Comparison of ENCODE assay signal across 4 mouse cellular contexts in the genomic region with DNA sequence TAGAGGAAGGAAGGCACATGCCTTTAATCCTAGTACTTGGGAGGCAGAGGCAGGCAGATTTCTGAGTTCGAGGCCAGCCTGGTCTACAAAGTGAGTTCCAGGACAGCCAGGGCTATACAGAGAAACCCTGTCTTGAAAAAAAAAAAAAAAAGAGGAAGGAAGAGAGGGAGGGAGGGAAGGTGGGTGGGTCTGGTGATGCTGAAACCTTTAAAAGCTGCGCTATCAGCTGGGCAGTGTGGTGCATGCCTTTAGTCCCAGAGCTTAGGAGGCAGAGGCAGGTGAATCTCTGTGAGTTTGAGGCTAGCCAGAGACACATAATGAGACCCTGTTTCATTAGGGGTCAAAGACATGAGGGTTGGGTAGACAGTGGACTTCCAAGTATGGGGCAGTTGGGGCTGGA. TPM values are rescaled to one million over a fixed set of nuclear protein-coding genes. Genes with fewer than 3 reads are reported as not detected.
A peak's percentile ranks its signal among the peaks of the same experiment; 100 is the strongest.
DNase-seq lines count a peak whose midpoint lies in the region; ATAC-seq and TF ChIP-seq lines count a peak whose summit lies in the region.
"Not testable (repeated sequence)": the region's sequence is repeated elsewhere in the genome, so short reads cannot be mapped to it uniquely, and the experiment has no call there.

No protein-coding gene starts in this region.

- H3K9me3 ChIP-seq in MEL (replicated peaks; ENCODE audit: insufficient read depth, low read length): not testable (repeated sequence)

- H3K27ac ChIP-seq in MEL (ENCODE audit: control insufficient read depth, low read depth, low read length): not testable (repeated sequence)

- TF ChIP-seq CTCF in MEL (IDR thresholded peaks at IDR 0.05 in 2 of 3, conservative IDR thresholded peaks at IDR 0.05 in 1 of 3; ENCODE audit: control insufficient read depth in 1 of 3, insufficient read depth in 1 of 3, low read depth in 2 of 3, low read length in 3 of 3, poor library complexity in 1 of 3, severe bottlenecking in 1 of 3): not testable (repeated sequence)

- H3K27me3 ChIP-seq in MEL (ENCODE audit: control insufficient read depth in 1 of 2, insufficient read depth in 2 of 2, low read length in 2 of 2); splenic B cell, adult 2 months (ENCODE audit: control insufficient read depth, insufficient read depth, low read length, poor library complexity, severe bottlenecking): not testable (repeated sequence)

- not testable (repeated sequence) for H3K4me1 ChIP-seq in MEL (ENCODE audit: control insufficient read depth in 1 of 2, insufficient read depth in 2 of 2, low read length in 2 of 2)

- not testable (repeated sequence) for TF ChIP-seq RAD21 in MEL (IDR thresholded peaks at IDR 0.05; ENCODE audit: low read depth, low read length)

- H3K4me3 ChIP-seq in MEL (ENCODE audit: control insufficient read depth in 1 of 2, insufficient read depth in 1 of 2, low read depth in 2 of 2, low read length in 2 of 2): not testable (repeated sequence)

- not testable (repeated sequence) for H3K9ac ChIP-seq in MEL (ENCODE audit: control insufficient read depth, low read depth, low read length, poor library complexity, severe bottlenecking)

- TF ChIP-seq POLR2A in MEL (IDR thresholded peaks at IDR 0.05; ENCODE audit: control insufficient read depth in 1 of 2, insufficient read depth in 1 of 2, low read depth in 1 of 2, low read length in 2 of 2, poor library complexity in 1 of 2): not testable (repeated sequence)

- TF ChIP-seq EP300 in MEL (IDR thresholded peaks at IDR 0.05; ENCODE audit: low read depth in 1 of 2, low read length in 2 of 2): not testable (repeated sequence)

- peaks cover 6 to 16% of the 10 kb centered on the region in 2 experiments for H3K36me3 ChIP-seq in MEL (ENCODE audit: control insufficient read depth in 1 of 2, insufficient read depth in 2 of 2, low read length in 2 of 2)
- not testable (repeated sequence) for H3K36me3 ChIP-seq in splenic B cell, adult 2 months (ENCODE audit: control insufficient read depth, insufficient read depth, low read length, poor library complexity, severe bottlenecking)

- DNase-seq in 416B (ENCODE audit: low read depth) (peak; percentile 8), MEL (ENCODE audit: low read depth, low spot score) (peak; percentile 67)
- peak; percentile 41 for DNase-seq in splenic B cell, adult 2 months (ENCODE audit: low read depth, low spot score)

- H3K79me2 ChIP-seq in MEL (ENCODE audit: control insufficient read depth, insufficient read depth, low read length, poor library complexity): not testable (repeated sequence)

- ATAC-seq in megakaryocyte, adult 5-6 weeks (ENCODE audit: poor library complexity, severe bottlenecking): peak; percentile 68

TF ChIP-seq in MEL, 35 proteins besides CTCF, POLR2A, EP300 and RAD21:
- TF ChIP-seq ZNF384 (IDR thresholded peaks at IDR 0.05; ENCODE audit: low read depth, low read length): peak; percentile 89
- peak; percentile 44; the same call in 1 of the 2 replicates for TF ChIP-seq SIN3A (IDR thresholded peaks at IDR 0.05; ENCODE audit: low read length)
- 0 out of 2 replicates have a peak, but pooled peaks have one; percentile 28 for TF ChIP-seq MXI1 (IDR thresholded peaks at IDR 0.05; ENCODE audit: low read depth, low read length)
- TF ChIP-seq ETS1 (IDR thresholded peaks at IDR 0.05; ENCODE audit: low read depth, low read length): 0 out of 2 replicates have a peak, but pooled peaks have one; percentile 39

RNA-seq across cellular contexts. Expression of a gene that starts 12.6 kb away (rescaled TPM):
- 36.2 and 40.5 TPM in 2 replicates for total RNA-seq in MEL (2012; rRNA removed)
- polyA plus RNA-seq in MEL (2012; ENCODE audit: insufficient read depth in 1 of 2, insufficient read length in 2 of 2, low read depth in 1 of 2, low replicate concordance in 2 of 2, missing spikeins in 1 of 2): 100 to 1,000 TPM in 1 of 2 experiments, 10 to 100 TPM in 1; 84.6 to 244 TPM
- total RNA-seq in megakaryocyte, adult 5-6 weeks (2015): 39.5 and 55.4 TPM in 2 replicates
- 70.5 and 81.9 TPM in 2 replicates for total RNA-seq in megakaryocyte, adult 5-6 weeks (2017)

RNA-seq across cellular contexts. Expression of a gene that starts 19.9 kb away (rescaled TPM):
- 0.26 and 0.31 TPM in 2 replicates for total RNA-seq in MEL (2012; rRNA removed)
- polyA plus RNA-seq in MEL (2012; ENCODE audit: insufficient read depth in 1 of 2, insufficient read length in 2 of 2, low read depth in 1 of 2, low replicate concordance in 2 of 2, missing spikeins in 1 of 2): 1 to 10 TPM in 1 of 2 experiments, not detected in 1; 1.4 TPM
- 0.39 and 0.49 TPM in 2 replicates for total RNA-seq in megakaryocyte, adult 5-6 weeks (2015)
- 0.20 and 0.29 TPM in 2 replicates for total RNA-seq in megakaryocyte, adult 5-6 weeks (2017)

RNA-seq across cellular contexts. Expression of a gene that starts 39.0 kb away (rescaled TPM):
- 76.4 and 82.6 TPM in 2 replicates for total RNA-seq in MEL (2012; rRNA removed)
- polyA plus RNA-seq in MEL (2012; ENCODE audit: insufficient read depth in 1 of 2, insufficient read length in 2 of 2, low read depth in 1 of 2, low replicate concordance in 2 of 2, missing spikeins in 1 of 2): 1,000 to 10,000 TPM in 1 of 2 experiments, 100 to 1,000 TPM in 1; 197 to 1,180 TPM
- total RNA-seq in megakaryocyte, adult 5-6 weeks (2015): 43.2 and 50.6 TPM in 2 replicates
- total RNA-seq in megakaryocyte, adult 5-6 weeks (2017): 70.2 and 73.0 TPM in 2 replicates

RNA-seq across cellular contexts. Expression of a gene that starts 39.8 kb away (rescaled TPM):
- 20.6 and 23.4 TPM in 2 replicates for total RNA-seq in MEL (2012; rRNA removed)
- polyA plus RNA-seq in MEL (2012; ENCODE audit: insufficient read depth in 1 of 2, insufficient read length in 2 of 2, low read depth in 1 of 2, low replicate concordance in 2 of 2, missing spikeins in 1 of 2): 10 to 100 TPM in 1 of 2 experiments, not detected in 1; 64.7 TPM
- total RNA-seq in megakaryocyte, adult 5-6 weeks (2015): 45.9 and 54.6 TPM in 2 replicates
- 22.3 and 39.4 TPM in 2 replicates for total RNA-seq in megakaryocyte, adult 5-6 weeks (2017)

RNA-seq across cellular contexts. Expression of a gene that starts 51.5 kb away (rescaled TPM):
- 3.9 and 5.8 TPM in 2 replicates for total RNA-seq in MEL (2012; rRNA removed)
- polyA plus RNA-seq in MEL (2012; ENCODE audit: insufficient read depth in 1 of 2, insufficient read length in 2 of 2, low read depth in 1 of 2, low replicate concordance in 2 of 2, missing spikeins in 1 of 2): 10 to 100 TPM in 1 of 2 experiments, not detected in 1; 12.2 TPM
- not detected in 2 replicates for total RNA-seq in megakaryocyte, adult 5-6 weeks (2015)
- total RNA-seq in megakaryocyte, adult 5-6 weeks (2017): not detected in 2 replicates

Comparison
In these comparisons a context has a peak if more than half of its experiments do, and no peak if none do; other contexts are left out.
1. DNase-seq: peak in every context shown above with its lines; median percentile 67 in MEL; 41 in splenic B cell, adult 2 months; 8 in 416B.